Mouse (Mus musculus) forebrain, embryonic 14.5 days (tissue): ENCODE data around the gene Tmed4. TPM values are rescaled to one million over a fixed set of nuclear protein-coding genes. Genes with fewer than 3 reads are reported as not detected.
A peak's percentile ranks its signal among the peaks of the same experiment; 100 is the strongest.
"Not testable (repeated sequence)": the region's sequence is repeated elsewhere in the genome, so short reads cannot be mapped to it uniquely, and the experiment has no call there.

Experiments
- ATAC-seq: fragments of 200-750 bp; cut with Nextera tagmentation; 2 replicates; pipeline ENCODE4 v1.8.0; 2017; ENCODE audit warnings: mild to moderate bottlenecking, moderate library complexity
- DNase-seq: peaks from one replicate; pipeline ENCODE4 v3.0.0-alpha.2; 2015; ENCODE audit warnings: low spot score
- H3K27ac ChIP-seq: fragments of 300-500 bp; sonication (generic); 2 replicates; pipeline ENCODE4 v1.5.1; 2014; ENCODE audit warnings: low read depth, mild to moderate bottlenecking, control low read depth, low read length, moderate library complexity
- H3K27me3 ChIP-seq: fragments of 300-500 bp; sonication (generic); replicated peaks from 2 replicates; pipeline ENCODE4 v1.6.1; 2014; ENCODE audit warnings: low read length, control low read depth, mixed read lengths; ENCODE audit not compliant: control insufficient read depth, insufficient read depth
- H3K36me3 ChIP-seq: fragments of 300-500 bp; sonication (generic); 2 replicates; pipeline ENCODE4 v1.6.1; 2014; ENCODE audit warnings: low read length, control low read depth; ENCODE audit not compliant: control insufficient read depth, insufficient read depth
- H3K4me1 ChIP-seq: fragments of 300-500 bp; sonication (generic); 2 replicates; pipeline ENCODE4 v1.6.1; 2014; ENCODE audit warnings: antibody characterized with exemption, low read length, control low read depth; ENCODE audit not compliant: control insufficient read depth, insufficient read depth
- H3K4me2 ChIP-seq: fragments of 300-500 bp; sonication (generic); 2 replicates; pipeline ENCODE4 v1.6.1; 2014; ENCODE audit warnings: mild to moderate bottlenecking, control low read depth, low read length
- H3K4me3 ChIP-seq: fragments of 300-500 bp; sonication (generic); 2 replicates; pipeline ENCODE4 v1.5.1; 2014; ENCODE audit warnings: low read depth, low read length, control low read depth
- H3K9ac ChIP-seq: fragments of 300-500 bp; sonication (generic); 2 replicates; pipeline ENCODE4 v1.6.1; 2014; ENCODE audit warnings: mild to moderate bottlenecking, low read length, control low read depth, moderate library complexity
- H3K9me3 ChIP-seq: fragments of 300-500 bp; sonication (generic); replicated peaks from 2 replicates; pipeline ENCODE4 v1.6.1; 2016; ENCODE audit warnings: low read length, control low read depth, mixed read lengths; ENCODE audit not compliant: control insufficient read depth
- WGBS: fragments of 180-500 bp; shearing (Covaris S2); extraction: QIAGEN DNeasy Blood & Tissue Kit; methylation state at CpG from one replicate; pipeline ENCODE4 v1.1.7; 2014; 5-methylcytosine and 5-hydroxymethylcytosine counted together
- polyA plus RNA-seq: library from polyadenylated mRNA; unstranded; fragments of >200 nt; fragmentation: Nextera tagmentation; extraction: Ambion mirVana; gene quantifications from 2 replicates; pipeline ENCODE4 v1.2.1, GENCODE M21; 2014

The Tmed4 gene
- polyA plus RNA-seq, 1 experiment from 2014 or later, result 171 TPM

- 73% methylated on average over 10 of the region's 10 CpGs for WGBS
- peaks cover 86% of the 10 kb centered on the region for H3K36me3 ChIP-seq
- H3K4me2 ChIP-seq, result no peak overlapping the region
- ATAC-seq (peak; percentile 67; the same call in 1 of the 2 replicates), DNase-seq (peak; percentile 89)
- no peaks in the 10 kb centered on the region for H3K27me3 ChIP-seq
- no peak overlapping the region for H3K9ac ChIP-seq
- no peak overlapping the region for H3K4me3 ChIP-seq
- H3K27ac ChIP-seq, result no peak overlapping the region
- peaks cover 3% of the 10 kb centered on the region for H3K4me1 ChIP-seq
- no peaks in the 10 kb centered on the region for H3K9me3 ChIP-seq
These were observed 13.1 kb downstream of the Tmed4 start for GRCm38 (mm10) chr11:6261434-6262082.

DNA sequence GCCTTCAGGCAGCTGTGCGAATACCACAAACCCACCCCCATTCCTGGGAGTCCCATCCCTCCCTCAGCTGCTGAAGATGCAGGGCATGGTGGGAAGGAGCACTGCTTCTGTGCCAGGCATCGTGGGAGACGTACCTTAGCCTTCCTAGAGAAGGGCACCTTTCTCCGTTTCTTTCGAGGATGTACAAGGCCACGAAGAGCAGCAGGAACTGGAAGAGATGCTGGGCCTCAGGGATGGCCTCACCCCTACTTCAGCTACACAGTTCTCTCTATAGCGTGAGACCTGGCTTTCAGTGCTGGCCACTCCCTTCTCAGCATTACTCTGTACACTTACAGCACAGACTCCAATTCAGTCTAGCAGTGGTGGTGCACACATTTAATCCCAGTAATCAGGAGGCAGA, 15.3 kb downstream of the Tmed4 start:
- Histone ChIP-seq H3K27ac (no peak overlapping the region), H3K4me3 (no peak overlapping the region), H3K9ac (no peak overlapping the region), H3K4me2 (no peak overlapping the region), H3K36me3 (peaks cover 66% of the 10 kb centered on the region), H3K9me3 (no peaks in the 10 kb centered on the region), H3K4me1 (no peaks in the 10 kb centered on the region), H3K27me3 (no peaks in the 10 kb centered on the region)
- no peak for ATAC-seq
- DNase-seq, result no peak
- 95% methylated on average over 7 of the region's 7 CpGs for WGBS

DNA sequence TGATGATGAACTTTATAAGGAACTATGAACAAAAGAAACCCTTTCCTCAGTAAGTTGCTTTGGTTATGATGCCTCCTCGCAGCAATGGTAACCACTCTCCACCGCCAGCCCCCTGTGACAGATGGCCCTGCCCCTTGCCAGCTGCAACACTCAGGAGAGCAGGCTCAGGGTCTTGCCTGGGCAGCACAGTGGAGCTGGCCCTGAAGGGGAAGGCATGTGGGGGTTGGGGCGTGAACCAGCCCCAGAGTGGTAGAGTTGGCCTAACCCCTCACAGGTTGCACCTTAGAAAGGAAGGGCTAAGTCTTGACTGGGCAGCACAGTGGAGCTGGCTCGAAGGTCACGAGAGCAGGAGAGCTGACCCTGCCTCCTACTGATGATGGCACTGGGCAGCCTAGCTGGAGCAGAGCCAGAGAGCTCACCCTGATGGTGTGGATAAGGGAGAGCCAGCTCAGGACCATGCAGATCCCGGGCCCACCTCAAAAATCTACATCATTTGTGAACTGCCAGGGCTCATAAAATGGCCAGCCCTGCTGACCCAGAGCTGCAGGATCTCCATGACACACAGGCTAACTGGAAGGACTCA, 18.1 kb downstream of the Tmed4 start:
- 73% methylated on average over 6 of the region's 6 CpGs for WGBS
- H3K4me3 ChIP-seq, result no peak overlapping the region
- no peak overlapping the region for H3K4me2 ChIP-seq
- peaks cover 41% of the 10 kb centered on the region for H3K36me3 ChIP-seq
- no peaks in the 10 kb centered on the region for H3K4me1 ChIP-seq
- no peaks in the 10 kb centered on the region for H3K9me3 ChIP-seq
- DNase-seq, result no peak
- ATAC-seq, result peak; percentile 42; the same call in 1 of the 2 replicates
- H3K27me3 ChIP-seq, result no peaks in the 10 kb centered on the region
- H3K27ac ChIP-seq, result no peak overlapping the region
- H3K9ac ChIP-seq, result no peak overlapping the region

- not testable (repeated sequence) for ATAC-seq, H3K4me1 ChIP-seq, H3K9me3 ChIP-seq, H3K27me3 ChIP-seq, H3K4me3 ChIP-seq, H3K27ac ChIP-seq, DNase-seq, H3K4me2 ChIP-seq, H3K9ac ChIP-seq
- WGBS, result 93% methylated on average over 2 of the region's 2 CpGs
- peaks cover 22% of the 10 kb centered on the region for H3K36me3 ChIP-seq
These were observed 20.1 kb downstream of the Tmed4 start for GRCm38 (mm10) chr11:6254602-6255001.

- Histone ChIP-seq H3K9ac (no peak overlapping the region), H3K9me3 (no peaks in the 10 kb centered on the region), H3K27me3 (no peaks in the 10 kb centered on the region), H3K4me2 (no peak overlapping the region), H3K36me3 (peaks cover 4% of the 10 kb centered on the region), H3K4me1 (no peaks in the 10 kb centered on the region), H3K4me3 (no peak overlapping the region), H3K27ac (no peak overlapping the region)
- ATAC-seq (no peak), DNase-seq (no peak)
- WGBS, result 94% methylated on average over 4 of the region's 4 CpGs
These were observed 21.8 kb downstream of the Tmed4 start for GRCm38 (mm10) chr11:6252824-6253223.

GRCm38 (mm10) chr11:6252248-6252647, 22.4 kb downstream of the Tmed4 start:
- H3K27ac ChIP-seq, result no peak overlapping the region
- DNase-seq, result no peak
- 85% methylated on average over 5 of the region's 5 CpGs for WGBS
- no peak overlapping the region for H3K9ac ChIP-seq
- H3K27me3 ChIP-seq, result no peaks in the 10 kb centered on the region
- no peak overlapping the region for H3K4me3 ChIP-seq
- H3K4me2 ChIP-seq, result no peak overlapping the region
- H3K36me3 ChIP-seq, result no peaks in the 10 kb centered on the region
- no peaks in the 10 kb centered on the region for H3K9me3 ChIP-seq
- no peaks in the 10 kb centered on the region for H3K4me1 ChIP-seq
- ATAC-seq, result no peak

DNA sequence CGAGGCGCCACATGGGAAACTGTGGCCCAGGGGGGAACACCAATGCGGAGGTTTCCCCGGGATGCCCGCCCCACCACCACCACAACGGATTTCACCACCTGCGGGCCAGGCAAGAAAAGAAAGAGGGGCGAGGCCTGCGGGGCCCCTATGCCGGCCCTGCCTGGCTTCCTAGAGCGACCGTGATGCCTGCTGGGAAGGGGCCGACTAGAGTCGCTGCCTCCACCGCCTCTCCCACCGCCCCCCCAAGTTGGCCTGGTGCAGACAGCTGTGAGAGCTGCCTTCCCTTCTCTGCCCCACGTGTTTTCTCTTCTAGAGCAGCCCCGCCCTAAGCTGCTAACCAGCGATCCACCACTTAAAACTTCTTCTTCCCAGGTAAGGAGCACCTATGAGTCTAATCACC, 30.0 kb downstream of the Tmed4 start:
- Histone ChIP-seq H3K9me3 (no peaks in the 10 kb centered on the region), H3K4me2 (no peak overlapping the region), H3K9ac (no peak overlapping the region), H3K27ac (no peak overlapping the region), H3K36me3 (no peaks in the 10 kb centered on the region), H3K4me1 (no peaks in the 10 kb centered on the region), H3K4me3 (no peak overlapping the region), H3K27me3 (no peaks in the 10 kb centered on the region)
- ATAC-seq, result no peak
- 49% methylated on average over 19 of the region's 19 CpGs for WGBS
- no peak for DNase-seq

DNA sequence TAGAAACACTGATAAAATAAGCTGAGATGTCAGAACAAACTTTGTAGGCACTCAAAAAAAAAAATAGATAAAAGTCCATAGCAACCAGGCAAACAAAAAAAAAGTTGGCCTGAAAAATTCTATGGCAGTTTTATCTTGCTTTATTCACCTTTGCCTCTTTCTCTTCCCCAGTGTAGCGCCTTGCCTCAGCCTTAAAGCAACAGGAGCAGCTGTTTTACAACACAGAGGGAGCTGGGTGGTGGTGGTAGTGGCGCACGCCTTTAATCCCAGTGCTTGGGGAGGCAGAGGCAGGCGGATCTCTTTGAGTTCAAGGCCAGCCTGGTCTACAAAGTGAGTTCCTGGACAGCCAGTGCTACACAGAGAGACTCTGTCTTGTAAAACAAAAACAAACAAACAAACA, 41.6 kb downstream of the Tmed4 start:
- H3K27ac ChIP-seq, result no peak overlapping the region
- H3K4me3 ChIP-seq, result no peak overlapping the region
- 79% methylated on average over 4 of the region's 4 CpGs for WGBS
- no peaks in the 10 kb centered on the region for H3K27me3 ChIP-seq
- DNase-seq (no peak), ATAC-seq (no peak)
- H3K4me1 ChIP-seq, result no peaks in the 10 kb centered on the region
- no peaks in the 10 kb centered on the region for H3K9me3 ChIP-seq
- H3K36me3 ChIP-seq, result no peaks in the 10 kb centered on the region
- H3K9ac ChIP-seq, result no peak overlapping the region
- H3K4me2 ChIP-seq, result no peak overlapping the region

DNA sequence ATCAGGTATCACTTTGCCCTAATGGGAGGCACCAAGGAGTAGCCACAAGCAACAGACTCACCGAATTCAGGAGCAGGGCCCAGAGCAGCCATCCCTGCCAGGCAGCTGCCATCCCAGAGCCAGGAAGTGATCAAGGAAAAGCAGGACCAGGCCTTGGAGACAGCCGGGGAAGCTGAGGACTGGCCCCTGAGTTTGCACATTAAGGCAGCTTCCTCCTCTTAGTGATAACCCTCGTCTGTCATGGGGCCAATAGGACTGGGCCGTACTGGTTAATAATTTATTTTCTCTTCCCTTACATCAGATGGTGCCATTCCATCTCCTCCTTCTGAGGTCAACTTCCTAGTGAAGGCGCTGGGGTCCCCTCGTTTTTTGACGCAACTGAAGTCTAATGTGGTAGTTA, 44.7 kb downstream of the Tmed4 start, which contains the start of gene Npc1l1:
Gene Npc1l1, minus strand, starts transcription at position 132 of the 400 bp plus-strand sequence.
- ATAC-seq (no peak), DNase-seq (no peak)
- H3K4me3 ChIP-seq, result no peak within 1 kb of the TSS
- H3K4me1 ChIP-seq, result no peaks in the 10 kb centered on the region
- H3K36me3 ChIP-seq, result no peaks in the 10 kb centered on the region
- H3K27ac ChIP-seq, result no peak within 1 kb of the TSS
- 86% methylated on average over 7 of the region's 7 CpGs for WGBS
- no peaks in the 10 kb centered on the region for H3K9me3 ChIP-seq
- no peak within 1 kb of the TSS for H3K9ac ChIP-seq
- no peak within 1 kb of the TSS for H3K4me2 ChIP-seq
- H3K27me3 ChIP-seq, result no peaks in the 10 kb centered on the region
